Mouse (Mus musculus) heart, postnatal 0 days (tissue): ENCODE measurements around the gene Hdgf. TPM values are rescaled to one million over a fixed set of nuclear protein-coding genes. Genes with fewer than 3 reads are reported as not detected.
A peak's percentile ranks its signal among the peaks of the same experiment; 100 is the strongest.

ENCODE experiments used
- ATAC-seq: fragments of 200-750 bp; cut with Nextera tagmentation; 2 replicates; pipeline ENCODE4 v1.8.0; 2017; ENCODE audit warnings: low read depth, moderate number of reproducible peaks, moderate library complexity; ENCODE audit not compliant: insufficient read depth
- DNase-seq: peaks from one replicate; pipeline ENCODE4 v3.0.0-alpha.2; 2016; ENCODE audit warnings: low spot score
- H3K27ac ChIP-seq: fragments of 300-500 bp; sonication (generic); 2 replicates; pipeline ENCODE4 v1.5.1; 2014; ENCODE audit warnings: low read depth, mild to moderate bottlenecking
- H3K27me3 ChIP-seq: fragments of 300-500 bp; sonication (generic); 2 replicates; pipeline ENCODE4 v1.6.1; 2014; ENCODE audit warnings: low read length, mixed read lengths; ENCODE audit not compliant: control insufficient read depth, insufficient read depth
- H3K36me3 ChIP-seq: fragments of 300-500 bp; sonication (generic); replicated peaks from 2 replicates; pipeline ENCODE4 v1.6.1; 2014; ENCODE audit warnings: low read length, mixed read lengths; ENCODE audit not compliant: control insufficient read depth, insufficient read depth
- H3K4me1 ChIP-seq: fragments of 300-500 bp; sonication (generic); 2 replicates; pipeline ENCODE4 v1.6.1; 2014; ENCODE audit warnings: antibody characterized with exemption; ENCODE audit not compliant: control insufficient read depth, insufficient read depth
- H3K4me2 ChIP-seq: fragments of 300-500 bp; sonication (generic); 2 replicates; pipeline ENCODE4 v1.6.1; 2014; ENCODE audit warnings: low read depth, mild to moderate bottlenecking, low read length, moderate library complexity
- H3K4me3 ChIP-seq: fragments of 300-500 bp; sonication (generic); 2 replicates; pipeline ENCODE4 v1.5.1; 2014; ENCODE audit warnings: low read depth, low read length
- H3K9ac ChIP-seq: fragments of 300-500 bp; sonication (generic); replicated peaks from 2 replicates; pipeline ENCODE4 v1.6.1; 2014; ENCODE audit warnings: low read depth, low read length, mixed read lengths
- H3K9me3 ChIP-seq: fragments of 300-500 bp; sonication (generic); replicated peaks from 2 replicates; pipeline ENCODE4 v1.6.1; 2016; ENCODE audit warnings: low read length; ENCODE audit not compliant: control insufficient read depth
- CTCF ChIP-seq: IDR thresholded peaks from 2 replicates; pipeline ENCODE4 v1.5.1; 2016; ENCODE audit warnings: antibody characterized with exemption, control low read depth, low read depth
- EP300 ChIP-seq: IDR thresholded peaks from 2 replicates; pipeline ENCODE4 v1.6.1; 2016; ENCODE audit warnings: antibody characterized with exemption, low read depth
- WGBS: fragments of 180-500 bp; shearing (Covaris S2); extraction: QIAGEN DNeasy Blood & Tissue Kit; methylation state at CpG from one replicate; pipeline ENCODE4 v1.1.7; 2014; 5-methylcytosine and 5-hydroxymethylcytosine counted together
- polyA plus RNA-seq: library from polyadenylated mRNA; unstranded; fragments of >200 nt; fragmentation: Nextera tagmentation; extraction: Ambion mirVana; gene quantifications from 2 replicates; pipeline ENCODE4 v1.2.1, GENCODE M21; 2015
- total RNA-seq: library from RNA; depleted of rRNA; stranded (reverse); fragments of >200 nt; gene quantifications from 2 replicates; pipeline ENCODE4 v1.2.3, GENCODE M21; 2014; ENCODE audit warnings: low replicate concordance

The Hdgf gene
- total and polyA plus RNA-seq, 2 experiments from 2014 or later, result 62.1 to 83.8 TPM

DNA sequence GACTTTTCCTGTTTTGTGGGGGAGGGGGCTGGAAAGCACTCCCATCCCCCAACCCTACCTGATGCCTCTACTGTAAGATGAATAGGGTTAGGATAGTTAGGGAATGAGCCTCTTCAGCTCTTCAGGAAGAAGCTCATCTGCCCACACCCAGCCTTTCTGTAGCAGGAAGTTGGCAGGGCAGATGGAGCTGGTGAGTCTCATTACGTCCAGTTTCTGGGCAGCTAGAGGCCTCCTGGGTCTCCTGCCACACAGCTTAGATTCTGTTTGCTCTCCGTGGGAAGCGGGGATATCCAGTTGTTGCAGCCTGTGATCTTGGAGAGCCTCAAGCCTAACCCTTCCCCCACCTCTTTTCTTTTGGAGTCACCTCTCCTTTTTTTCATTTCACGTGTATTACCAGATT is 3.8 kb downstream of the Hdgf start:
- H3K4me1 ChIP-seq, result peaks cover 36% of the 10 kb centered on the region
- H3K9me3 ChIP-seq, result no peaks in the 10 kb centered on the region
- ATAC-seq (no peak), DNase-seq (no peak)
- no peaks in the 10 kb centered on the region for H3K27me3 ChIP-seq
- H3K4me3 ChIP-seq, result peak overlapping the region; percentile 55; the same call in 1 of the 2 replicates
- H3K27ac ChIP-seq, result peak overlapping the region; percentile 96
- H3K4me2 ChIP-seq, result peak overlapping the region; percentile 52
- 12% methylated on average over 4 of the region's 4 CpGs for WGBS
- TF ChIP-seq EP300 (no peak), CTCF (no peak)
- H3K9ac ChIP-seq, result peak overlapping the region; percentile 44; the same call in 1 of the 2 replicates
- peaks cover 21% of the 10 kb centered on the region for H3K36me3 ChIP-seq

DNA sequence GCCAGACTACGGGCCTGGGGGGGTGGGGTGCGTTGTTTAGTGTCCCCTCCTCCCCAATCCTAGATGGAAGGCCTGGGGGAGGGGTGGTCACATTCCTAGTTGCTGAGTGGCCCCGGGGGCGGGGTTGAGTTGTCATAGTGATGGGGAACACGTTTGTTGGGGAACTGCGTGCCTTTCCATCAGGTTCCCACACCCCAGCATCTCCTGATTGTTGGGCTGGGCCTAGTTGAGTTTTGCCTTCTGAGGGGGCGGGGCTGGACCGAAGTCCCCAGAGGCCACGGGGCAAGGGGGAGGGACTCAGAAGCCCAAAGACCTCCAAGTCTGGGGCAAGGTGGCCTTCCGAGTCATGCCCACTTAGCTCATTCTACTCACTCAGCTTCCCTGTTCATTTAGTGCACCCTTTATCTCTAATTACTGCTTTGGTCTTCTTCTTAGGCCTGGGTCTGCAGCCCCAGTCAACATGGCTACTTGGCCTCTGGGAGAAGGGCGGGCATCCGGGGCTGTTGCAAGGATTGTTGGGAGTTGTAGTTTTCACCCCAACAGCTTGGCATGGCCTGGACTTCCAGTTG is 4.5 kb downstream of the Hdgf start:
- H3K27ac ChIP-seq, result peak overlapping the region; percentile 96
- peak overlapping the region; percentile 52 for H3K4me2 ChIP-seq
- DNase-seq (peak; percentile 79), ATAC-seq (peak; percentile 22)
- no peaks in the 10 kb centered on the region for H3K27me3 ChIP-seq
- no peaks in the 10 kb centered on the region for H3K9me3 ChIP-seq
- H3K4me3 ChIP-seq, result peak overlapping the region; percentile 55
- H3K9ac ChIP-seq, result peak overlapping the region; percentile 44; the same call in 1 of the 2 replicates
- TF ChIP-seq EP300, result no peak
- no peak for TF ChIP-seq CTCF
- 12% methylated on average over 12 of the region's 12 CpGs for WGBS
- H3K4me1 ChIP-seq, result peaks cover 36% of the 10 kb centered on the region
- peaks cover 28% of the 10 kb centered on the region for H3K36me3 ChIP-seq

DNA sequence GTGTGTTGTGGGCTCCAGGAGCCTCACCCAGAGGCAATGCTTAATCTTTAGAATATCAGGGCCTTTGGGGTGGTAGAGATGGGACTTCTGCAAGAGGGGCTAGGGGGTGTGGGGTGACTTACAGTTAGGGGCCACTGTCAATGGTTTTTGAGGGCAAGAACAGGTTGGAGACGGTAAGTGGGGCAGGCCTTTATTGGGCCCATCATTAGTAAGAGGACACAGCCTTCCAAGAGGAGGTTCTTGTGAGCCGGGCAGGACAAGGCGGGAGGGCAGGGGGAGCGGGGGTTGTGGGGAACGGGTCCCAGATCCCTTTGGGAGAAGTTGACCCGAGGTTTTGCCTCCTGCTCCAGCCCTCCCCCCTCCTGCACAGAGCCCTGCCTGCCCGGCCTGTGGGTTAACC is 7.4 kb downstream of the Hdgf start:
- H3K9me3 ChIP-seq, result no peaks in the 10 kb centered on the region
- H3K4me3 ChIP-seq, result no peak overlapping the region
- H3K36me3 ChIP-seq, result peaks cover 39% of the 10 kb centered on the region
- DNase-seq, result no peak
- WGBS, result 88% methylated on average over 7 of the region's 7 CpGs
- H3K27me3 ChIP-seq, result no peaks in the 10 kb centered on the region
- ATAC-seq, result no peak
- no peak for TF ChIP-seq EP300
- no peak for TF ChIP-seq CTCF
- H3K9ac ChIP-seq, result no peak overlapping the region
- no peak overlapping the region for H3K27ac ChIP-seq
- peaks cover 24% of the 10 kb centered on the region for H3K4me1 ChIP-seq
- H3K4me2 ChIP-seq, result no peak overlapping the region

DNA sequence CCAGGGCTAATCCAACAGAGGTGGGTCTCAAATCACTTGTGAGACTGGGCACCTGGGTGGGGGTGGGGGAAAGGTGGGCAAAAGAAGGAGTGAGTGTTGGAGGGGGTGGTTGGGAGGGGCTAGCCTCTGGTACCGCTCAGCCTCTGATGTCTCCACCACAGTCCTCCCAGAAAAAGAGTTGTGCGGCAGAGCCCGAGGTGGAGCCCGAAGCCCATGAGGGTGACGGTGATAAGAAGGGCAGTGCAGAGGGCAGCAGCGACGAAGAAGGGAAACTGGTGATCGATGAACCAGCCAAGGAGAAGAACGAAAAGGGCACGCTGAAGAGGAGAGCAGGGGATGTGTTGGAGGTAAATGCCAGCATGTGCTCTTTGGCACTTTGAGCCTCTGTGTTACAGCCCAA is 7.8 kb downstream of the Hdgf start:
- Histone ChIP-seq H3K27ac (no peak overlapping the region), H3K9ac (no peak overlapping the region), H3K4me2 (no peak overlapping the region), H3K4me3 (no peak overlapping the region), H3K9me3 (no peaks in the 10 kb centered on the region), H3K36me3 (peaks cover 39% of the 10 kb centered on the region), H3K4me1 (peaks cover 21% of the 10 kb centered on the region), H3K27me3 (no peaks in the 10 kb centered on the region)
- ATAC-seq (no peak), DNase-seq (no peak)
- TF ChIP-seq EP300 (no peak), CTCF (no peak)
- 93% methylated on average over 10 of the region's 10 CpGs for WGBS

DNA sequence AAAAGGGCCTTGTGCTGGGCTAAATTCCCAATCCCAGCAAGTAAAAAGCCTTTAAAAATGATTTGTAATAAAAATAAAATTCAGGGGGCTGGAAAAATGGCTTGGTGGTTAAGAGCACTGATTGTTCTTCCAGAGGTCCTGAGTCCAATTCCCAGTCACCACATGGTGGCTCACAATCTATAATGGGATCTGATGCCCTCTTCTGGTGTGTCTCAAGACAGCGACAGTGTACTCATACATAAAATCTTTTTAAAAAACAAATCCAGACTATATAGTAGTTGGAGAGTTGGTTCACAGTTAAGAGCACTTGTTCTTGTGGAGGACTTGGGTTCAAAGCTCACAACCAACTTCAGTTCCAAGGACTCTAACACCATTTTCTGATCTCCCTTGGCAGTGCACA is 10.9 kb downstream of the Hdgf start:
- Histone ChIP-seq H3K4me2 (no peak overlapping the region), H3K27me3 (no peaks in the 10 kb centered on the region), H3K9me3 (no peaks in the 10 kb centered on the region), H3K9ac (no peak overlapping the region), H3K4me1 (peaks cover 5% of the 10 kb centered on the region; the same call in 1 of the 2 replicates), H3K27ac (no peak overlapping the region), H3K4me3 (no peak overlapping the region), H3K36me3 (peaks cover 43% of the 10 kb centered on the region)
- no peak for ATAC-seq
- TF ChIP-seq EP300, result no peak
- no peak for TF ChIP-seq CTCF
- 89% methylated on average over 1 of the region's 1 CpGs for WGBS
- DNase-seq, result no peak

DNA sequence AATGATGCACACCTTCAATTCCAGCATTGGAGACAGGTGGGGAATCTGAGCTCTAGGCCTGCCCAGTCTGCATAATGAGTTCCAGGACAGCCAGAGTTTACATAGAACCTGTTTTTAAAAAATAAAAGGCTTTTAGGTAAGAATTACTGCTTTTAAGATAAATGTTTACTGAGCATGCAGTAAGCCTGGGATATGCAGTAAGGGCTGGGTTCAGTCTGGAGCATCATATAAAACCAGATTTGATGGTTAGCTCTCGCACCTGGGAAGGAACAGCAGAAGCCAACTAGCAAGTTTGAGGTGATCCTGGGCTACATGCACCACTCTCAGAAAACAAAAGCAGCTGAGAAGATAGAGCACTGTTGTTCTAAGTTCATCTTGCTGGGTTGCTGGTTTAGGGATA is 12.4 kb downstream of the Hdgf start:
- peaks cover 5% of the 10 kb centered on the region; the same call in 1 of the 2 replicates for H3K4me1 ChIP-seq
- no peaks in the 10 kb centered on the region for H3K9me3 ChIP-seq
- H3K4me2 ChIP-seq, result peak overlapping the region; percentile 82; the same call in 1 of the 2 replicates
- DNase-seq, result no peak
- H3K4me3 ChIP-seq, result no peak overlapping the region
- H3K27ac ChIP-seq, result no peak overlapping the region
- no peak overlapping the region for H3K9ac ChIP-seq
- H3K36me3 ChIP-seq, result peaks cover 51% of the 10 kb centered on the region
- TF ChIP-seq EP300 (no peak), CTCF (no peak)
- WGBS, result 90% methylated on average over 1 of the region's 1 CpGs
- no peaks in the 10 kb centered on the region for H3K27me3 ChIP-seq
- ATAC-seq, result no peak
